Mouse (Mus musculus): ENCODE measurements at regions not wholly inside any gene's neighbourhood (a gene's known extent, or its start where the extent isn't known, plus 50 kb on each side); places are given as distances from the start of the nearest gene placed in this dataset.

GRCm38 (mm10) chr11:19616520-19616919 lies 307.7 kb upstream of the Spred2 start:
- 80% methylated on average over 4 of the region's 4 CpGs for WGBS

GRCm38 (mm10) chr11:19619494-19619893 lies 304.7 kb upstream of the Spred2 start:
- H3K4me2 ChIP-seq = no peak overlapping the region
- ATAC-seq (ENCODE audit: low FRiP score) (no peak), DNase-seq (ENCODE audit: low spot score, missing footprints) (no peak)
- no peaks in the 10 kb centered on the region for H3K27me3 ChIP-seq (ENCODE audit: control insufficient read depth, insufficient read depth, low read length)
- H3K9ac ChIP-seq (ENCODE audit: low read length) = no peak overlapping the region
- no peak overlapping the region for H3K27ac ChIP-seq (ENCODE audit: low read depth, low read length)
- no peaks in the 10 kb centered on the region for H3K36me3 ChIP-seq (ENCODE audit: control insufficient read depth, insufficient read depth, low read length)
- 80% methylated on average over 13 of the region's 13 CpGs for WGBS
- no peaks in the 10 kb centered on the region for H3K9me3 ChIP-seq (ENCODE audit: control insufficient read depth, low read length)
- H3K4me3 ChIP-seq (ENCODE audit: low read depth, low read length) = no peak overlapping the region
- H3K4me1 ChIP-seq (ENCODE audit: control insufficient read depth, insufficient read depth, low read length) = no peaks in the 10 kb centered on the region

More at GRCm38 (mm10) chr11:19616520-19616919, 307.7 kb upstream of the Spred2 start:
- Histone ChIP-seq H3K4me2 (no peak overlapping the region), H3K27ac (ENCODE audit: low read depth, low read length) (no peak overlapping the region), H3K9ac (ENCODE audit: low read length) (no peak overlapping the region), H3K9me3 (ENCODE audit: control insufficient read depth, low read length) (no peaks in the 10 kb centered on the region), H3K36me3 (ENCODE audit: control insufficient read depth, insufficient read depth, low read length) (no peaks in the 10 kb centered on the region), H3K27me3 (ENCODE audit: control insufficient read depth, insufficient read depth, low read length) (no peaks in the 10 kb centered on the region), H3K4me3 (ENCODE audit: low read depth, low read length) (no peak overlapping the region), H3K4me1 (ENCODE audit: control insufficient read depth, insufficient read depth, low read length) (no peaks in the 10 kb centered on the region)
- ATAC-seq (ENCODE audit: low FRiP score) (no peak), DNase-seq (ENCODE audit: low spot score, missing footprints) (no peak)

- no peak overlapping the region for H3K4me2 ChIP-seq
- H3K27me3 ChIP-seq (ENCODE audit: control insufficient read depth, insufficient read depth, low read length) = no peaks in the 10 kb centered on the region
- H3K36me3 ChIP-seq (ENCODE audit: control insufficient read depth, insufficient read depth, low read length) = no peaks in the 10 kb centered on the region
- 83% methylated on average over 6 of the region's 6 CpGs for WGBS
- DNase-seq (ENCODE audit: low spot score, missing footprints) (no peak), ATAC-seq (ENCODE audit: low FRiP score) (no peak)
- no peak overlapping the region for H3K4me3 ChIP-seq (ENCODE audit: low read depth, low read length)
- H3K9ac ChIP-seq (ENCODE audit: low read length) = no peak overlapping the region
- H3K9me3 ChIP-seq (ENCODE audit: control insufficient read depth, low read length) = no peaks in the 10 kb centered on the region
- H3K27ac ChIP-seq (ENCODE audit: low read depth, low read length) = no peak overlapping the region
- no peaks in the 10 kb centered on the region for H3K4me1 ChIP-seq (ENCODE audit: control insufficient read depth, insufficient read depth, low read length)
Measured at GRCm38 (mm10) chr11:19631055-19631695, 293.0 kb upstream of the Spred2 start.

- Histone ChIP-seq H3K4me3 (ENCODE audit: low read depth, low read length) (no peak overlapping the region), H3K27ac (ENCODE audit: low read depth, low read length) (no peak overlapping the region), H3K4me1 (ENCODE audit: control insufficient read depth, insufficient read depth, low read length) (no peaks in the 10 kb centered on the region), H3K4me2 (no peak overlapping the region), H3K36me3 (ENCODE audit: control insufficient read depth, insufficient read depth, low read length) (no peaks in the 10 kb centered on the region), H3K9me3 (ENCODE audit: control insufficient read depth, low read length) (no peaks in the 10 kb centered on the region), H3K9ac (ENCODE audit: low read length) (no peak overlapping the region), H3K27me3 (ENCODE audit: control insufficient read depth, insufficient read depth, low read length) (no peaks in the 10 kb centered on the region)
- ATAC-seq (ENCODE audit: low FRiP score) = no peak
- no peak for DNase-seq (ENCODE audit: low spot score, missing footprints)
- 83% methylated on average over 5 of the region's 5 CpGs for WGBS
Measured at GRCm38 (mm10) chr11:19632477-19632876, 291.7 kb upstream of the Spred2 start.

GRCm38 (mm10) chr11:19633621-19634020 lies 290.6 kb upstream of the Spred2 start:
- Histone ChIP-seq H3K9ac (ENCODE audit: low read length) (no peak overlapping the region), H3K4me2 (no peak overlapping the region), H3K4me3 (ENCODE audit: low read depth, low read length) (no peak overlapping the region), H3K9me3 (ENCODE audit: control insufficient read depth, low read length) (no peaks in the 10 kb centered on the region), H3K36me3 (ENCODE audit: control insufficient read depth, insufficient read depth, low read length) (no peaks in the 10 kb centered on the region), H3K4me1 (ENCODE audit: control insufficient read depth, insufficient read depth, low read length) (no peaks in the 10 kb centered on the region), H3K27me3 (ENCODE audit: control insufficient read depth, insufficient read depth, low read length) (no peaks in the 10 kb centered on the region), H3K27ac (ENCODE audit: low read depth, low read length) (no peak overlapping the region)
- WGBS = 88% methylated on average over 5 of the region's 5 CpGs
- ATAC-seq (ENCODE audit: low FRiP score) = no peak
- DNase-seq (ENCODE audit: low spot score, missing footprints) = no peak

- DNase-seq (ENCODE audit: low spot score, missing footprints) (peak; percentile 54), ATAC-seq (ENCODE audit: low FRiP score) (no peak)
- Histone ChIP-seq H3K36me3 (ENCODE audit: control insufficient read depth, insufficient read depth, low read length) (no peaks in the 10 kb centered on the region), H3K4me3 (ENCODE audit: low read depth, low read length) (no peak overlapping the region), H3K9me3 (ENCODE audit: control insufficient read depth, low read length) (no peaks in the 10 kb centered on the region), H3K9ac (ENCODE audit: low read length) (no peak overlapping the region), H3K4me2 (no peak overlapping the region), H3K4me1 (ENCODE audit: control insufficient read depth, insufficient read depth, low read length) (no peaks in the 10 kb centered on the region), H3K27ac (ENCODE audit: low read depth, low read length) (no peak overlapping the region), H3K27me3 (ENCODE audit: control insufficient read depth, insufficient read depth, low read length) (no peaks in the 10 kb centered on the region)
- 73% methylated on average over 8 of the region's 8 CpGs for WGBS
Measured at GRCm38 (mm10) chr11:19641153-19641552, 283.0 kb upstream of the Spred2 start.

GRCm38 (mm10) chr11:19644116-19644795 lies 279.9 kb upstream of the Spred2 start:
- no peak for ATAC-seq (ENCODE audit: low FRiP score)
- H3K27me3 ChIP-seq (ENCODE audit: control insufficient read depth, insufficient read depth, low read length) = no peaks in the 10 kb centered on the region
- no peak overlapping the region for H3K9ac ChIP-seq (ENCODE audit: low read length)
- no peaks in the 10 kb centered on the region for H3K36me3 ChIP-seq (ENCODE audit: control insufficient read depth, insufficient read depth, low read length)
- no peaks in the 10 kb centered on the region for H3K4me1 ChIP-seq (ENCODE audit: control insufficient read depth, insufficient read depth, low read length)
- no peak overlapping the region for H3K27ac ChIP-seq (ENCODE audit: low read depth, low read length)
- H3K4me3 ChIP-seq (ENCODE audit: low read depth, low read length) = no peak overlapping the region
- H3K9me3 ChIP-seq (ENCODE audit: control insufficient read depth, low read length) = no peaks in the 10 kb centered on the region
- H3K4me2 ChIP-seq = no peak overlapping the region
- 76% methylated on average over 7 of the region's 7 CpGs for WGBS
- DNase-seq (ENCODE audit: low spot score, missing footprints) = peak; percentile 33

- ATAC-seq (ENCODE audit: low FRiP score) (no peak), DNase-seq (ENCODE audit: low spot score, missing footprints) (peak; percentile 14)
- Histone ChIP-seq H3K27me3 (ENCODE audit: control insufficient read depth, insufficient read depth, low read length) (no peaks in the 10 kb centered on the region), H3K36me3 (ENCODE audit: control insufficient read depth, insufficient read depth, low read length) (no peaks in the 10 kb centered on the region), H3K9me3 (ENCODE audit: control insufficient read depth, low read length) (no peaks in the 10 kb centered on the region), H3K4me2 (no peak overlapping the region), H3K4me3 (ENCODE audit: low read depth, low read length) (no peak overlapping the region), H3K27ac (ENCODE audit: low read depth, low read length) (no peak overlapping the region), H3K4me1 (ENCODE audit: control insufficient read depth, insufficient read depth, low read length) (no peaks in the 10 kb centered on the region), H3K9ac (ENCODE audit: low read length) (no peak overlapping the region)
- 88% methylated on average over 5 of the region's 5 CpGs for WGBS
Measured at GRCm38 (mm10) chr11:19645106-19645505, 279.1 kb upstream of the Spred2 start.

GRCm38 (mm10) chr11:19651522-19651921 lies 272.7 kb upstream of the Spred2 start:
- no peaks in the 10 kb centered on the region for H3K27me3 ChIP-seq (ENCODE audit: control insufficient read depth, insufficient read depth, low read length)
- DNase-seq (ENCODE audit: low spot score, missing footprints) (no peak), ATAC-seq (ENCODE audit: low FRiP score) (no peak)
- no peaks in the 10 kb centered on the region for H3K36me3 ChIP-seq (ENCODE audit: control insufficient read depth, insufficient read depth, low read length)
- H3K4me1 ChIP-seq (ENCODE audit: control insufficient read depth, insufficient read depth, low read length) = 0 out of 2 replicates have a peak, but pooled peaks cover 2% of the 10 kb centered on the region
- no peak overlapping the region for H3K4me3 ChIP-seq (ENCODE audit: low read depth, low read length)
- H3K9ac ChIP-seq (ENCODE audit: low read length) = no peak overlapping the region
- no peaks in the 10 kb centered on the region for H3K9me3 ChIP-seq (ENCODE audit: control insufficient read depth, low read length)
- H3K4me2 ChIP-seq = no peak overlapping the region
- no peak overlapping the region for H3K27ac ChIP-seq (ENCODE audit: low read depth, low read length)
- WGBS = 93% methylated on average over 6 of the region's 6 CpGs

All from midbrain, embryonic 11.5 days (tissue).